In genomic region chr12:51741690-51742089, GRCm38 (mm10) we compare ENCODE assay signal across 8 mouse cellular contexts. TPM values are rescaled to one million over a fixed set of nuclear protein-coding genes. Genes with fewer than 3 reads are reported as not detected.
DNase-seq lines count a peak whose midpoint lies in the region; TF ChIP-seq lines count a peak whose summit lies in the region.

No protein-coding gene starts in this region.

- TF ChIP-seq POLR2A in testis, adult 2 months (IDR thresholded peaks at IDR 0.05; ENCODE audit: control insufficient read depth, low read depth, low read length): no peak

- H3K36me3 ChIP-seq in testis, adult 2 months (ENCODE audit: control insufficient read depth, insufficient read depth, low read length): no peaks in the 10 kb centered on the region; the same call in 1 of the 2 replicates

- DNase-seq in heart, adult 11 months: peak; percentile 88
- no peak for DNase-seq in heart, postnatal 25 days (ENCODE audit: low spot score)
- no peak for DNase-seq in testis, postnatal 14 days (ENCODE audit: low spot score)
- peak; percentile 51 for DNase-seq in c-Kit-positive CD71-positive TER-119-positive erythroid progenitor cells, embryonic 14.5 days (ENCODE audit: low spot score)
- peak; percentile 66 for DNase-seq in kidney, postnatal 10 days
- peak; percentile 44 for DNase-seq in retina, postnatal 1 day
- no peak for DNase-seq in right cerebral cortex, postnatal 36 days (ENCODE audit: low spot score in 2 of 2)

- peak; percentile 47; the same call in 1 of the 2 replicates for TF ChIP-seq CTCF in testis, adult 2 months (IDR thresholded peaks at IDR 0.05; ENCODE audit: control insufficient read depth, insufficient read depth, insufficient replicate concordance, low read depth, low read length)

- no peaks in the 10 kb centered on the region for H3K4me1 ChIP-seq in testis, adult 2 months (ENCODE audit: control insufficient read depth, insufficient read depth, low read length)

- intact Hi-C loops in heart, postnatal 25 days (cut with DNase I): loop anchor here (1.0 to 10.0 kb wide), 2 partner anchors 75 to 297 kb away; no protein-coding TSS in a partner anchor

- no peak overlapping the region for H3K27ac ChIP-seq in testis, adult 2 months (ENCODE audit: control insufficient read depth, insufficient read depth, low read depth, low read length)

- H3K4me3 ChIP-seq in testis, adult 2 months (ENCODE audit: control insufficient read depth, low read depth, low read length): no peak overlapping the region

- no peaks in the 10 kb centered on the region for H3K27me3 ChIP-seq in testis, adult 2 months (ENCODE audit: control insufficient read depth, insufficient read depth, low read length)

RNA-seq across cellular contexts. Expression of gene Strn3, which starts 50.0 kb away (rescaled TPM):
- 100 to 1,000 TPM; 104 to 105 TPM for total RNA-seq in heart, postnatal 25 days (2021)
- 8.3 and 10.2 TPM in 2 replicates for polyA plus RNA-seq in testis, adult 2 months (2012; rRNA removed)

RNA-seq across cellular contexts. Expression of gene Ap4s1, which starts 50.9 kb away (rescaled TPM):
- 10 to 100 TPM; 48.8 to 55.6 TPM for total RNA-seq in heart, postnatal 25 days (2021)
- 6.0 and 8.3 TPM in 2 replicates for polyA plus RNA-seq in testis, adult 2 months (2012; rRNA removed)

Comparison
In these comparisons a context has a peak if more than half of its experiments do, and no peak if none do; other contexts are left out.
1. DNase-seq: peak in heart, adult 11 months (single experiment), c-Kit-positive CD71-positive TER-119-positive erythroid progenitor cells, embryonic 14.5 days (single experiment), kidney, postnatal 10 days (single experiment) and retina, postnatal 1 day (single experiment); none in heart, postnatal 25 days (single experiment), testis, postnatal 14 days (single experiment) and right cerebral cortex, postnatal 36 days (0 of 2).